Mouse (Mus musculus): Measurements from ENCODE around the gene Strbp.

The Strbp gene

GRCm38 (mm10) chr2:37703230-37703954, at the start of gene Strbp:
Gene Strbp, minus strand, starts transcription at chr2:37703859.
- peak; percentile 98 for DNase-seq

GRCm38 (mm10) chr2:37751114-37751513, 47.5 kb upstream of the Strbp start:
- no peak for DNase-seq

- no peak for DNase-seq
Observed at GRCm38 (mm10) chr2:37749323-37749722, 45.7 kb upstream of the Strbp start.

- no peak for DNase-seq
Observed at GRCm38 (mm10) chr2:37748442-37749066, 44.9 kb upstream of the Strbp start.

GRCm38 (mm10) chr2:37747909-37748308, 44.2 kb upstream of the Strbp start:
- DNase-seq = no peak

- DNase-seq = no peak
Observed at GRCm38 (mm10) chr2:37746293-37747049, 42.8 kb upstream of the Strbp start.

GRCm38 (mm10) chr2:37744773-37745395, 41.2 kb upstream of the Strbp start:
- no peak for DNase-seq

- DNase-seq = no peak
Observed at GRCm38 (mm10) chr2:37741806-37742554, 38.3 kb upstream of the Strbp start.

GRCm38 (mm10) chr2:37735807-37736188, 32.1 kb upstream of the Strbp start:
- DNase-seq = no peak

GRCm38 (mm10) chr2:37734979-37735806, 31.5 kb upstream of the Strbp start:
- peak; percentile 69 for DNase-seq

GRCm38 (mm10) chr2:37731241-37731801, 27.7 kb upstream of the Strbp start:
- no peak for DNase-seq

- no peak for DNase-seq
Observed at GRCm38 (mm10) chr2:37724231-37724630, 20.6 kb upstream of the Strbp start.

- no peak for DNase-seq
Observed at GRCm38 (mm10) chr2:37723501-37724090, 19.9 kb upstream of the Strbp start.

GRCm38 (mm10) chr2:37722674-37723465, 19.2 kb upstream of the Strbp start:
- DNase-seq = no peak

GRCm38 (mm10) chr2:37716266-37716665, 12.6 kb upstream of the Strbp start:
- DNase-seq = no peak

- DNase-seq = no peak
Observed at GRCm38 (mm10) chr2:37715364-37715763, 11.7 kb upstream of the Strbp start.

- no peak for DNase-seq
Observed at GRCm38 (mm10) chr2:37713100-37713499, 9.4 kb upstream of the Strbp start.

GRCm38 (mm10) chr2:37708835-37709234, 5.2 kb upstream of the Strbp start:
- DNase-seq = no peak

GRCm38 (mm10) chr2:37704141-37704760, 592 bp upstream of the Strbp start:
- DNase-seq = no peak

All from thymus, postnatal 25 days (tissue).